Mouse (Mus musculus): Measurements from ENCODE around the gene Klk1b8.

DNA sequence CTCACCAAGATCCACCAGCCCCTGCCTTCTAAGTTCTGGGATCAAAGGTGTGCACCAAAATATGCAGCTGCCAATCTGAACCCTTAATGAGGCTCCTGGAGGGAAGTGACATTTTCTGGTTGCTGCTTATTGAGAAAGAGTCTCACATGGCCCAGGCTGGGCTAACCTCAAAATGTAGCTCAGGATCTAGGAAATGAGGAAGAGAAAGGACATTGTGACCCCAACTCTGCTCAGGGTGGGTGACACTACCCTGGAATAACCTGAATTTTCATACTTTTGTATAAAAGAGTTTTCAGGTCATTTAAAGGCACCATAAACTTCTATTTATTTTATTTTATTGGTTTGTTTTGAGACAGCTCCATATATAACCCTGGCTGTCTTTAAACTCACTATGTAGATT, 35.2 kb downstream of the Klk1b8 start:
- no peak for TF ChIP-seq CTCF (IDR thresholded peaks at IDR 0.05; ENCODE audit: low read depth, low read length)
- TF ChIP-seq POLR2A (IDR thresholded peaks at IDR 0.05; ENCODE audit: borderline replicate concordance, low read depth, low read length): no peak

Data from bone marrow macrophage, adult 2 months (primary cell).